Mouse (Mus musculus) intestine, embryonic 15.5 days (tissue): ENCODE results near the gene Slc8b1. TPM values are rescaled to one million over a fixed set of nuclear protein-coding genes. Genes with fewer than 3 reads are reported as not detected.

Experiments
- ATAC-seq: fragments of 200-750 bp; cut with Nextera tagmentation; 2 replicates; pipeline ENCODE4 v1.8.0; 2017; ENCODE audit warnings: moderate TSS enrichment, moderate library complexity
- H3K27ac ChIP-seq: fragments of 300-500 bp; sonication (generic); 2 replicates; pipeline ENCODE4 v1.5.1; 2015; ENCODE audit warnings: mild to moderate bottlenecking, inconsistent platforms
- H3K27me3 ChIP-seq: fragments of 300-500 bp; sonication (generic); replicated peaks from 2 replicates; pipeline ENCODE4 v1.6.1; 2015; ENCODE audit warnings: inconsistent platforms
- H3K36me3 ChIP-seq: fragments of 300-500 bp; sonication (generic); 2 replicates; pipeline ENCODE4 v1.6.1; 2015; ENCODE audit warnings: inconsistent platforms
- H3K4me1 ChIP-seq: fragments of 300-500 bp; sonication (generic); replicated peaks from 2 replicates; pipeline ENCODE4 v1.6.1; 2015; ENCODE audit warnings: inconsistent platforms
- H3K4me2 ChIP-seq: fragments of 300-500 bp; sonication (generic); replicated peaks from 2 replicates; pipeline ENCODE4 v1.6.1; 2015; ENCODE audit warnings: mild to moderate bottlenecking, inconsistent platforms
- H3K4me3 ChIP-seq: fragments of 300-500 bp; sonication (generic); replicated peaks from 2 replicates; pipeline ENCODE4 v1.5.1; 2015; ENCODE audit warnings: inconsistent platforms
- H3K9ac ChIP-seq: fragments of 300-500 bp; sonication (generic); 2 replicates; pipeline ENCODE4 v1.6.1; 2015; ENCODE audit warnings: inconsistent platforms
- H3K9me3 ChIP-seq: fragments of 300-500 bp; sonication (generic); 2 replicates; pipeline ENCODE4 v1.6.1; 2016; ENCODE audit warnings: inconsistent platforms
- WGBS: fragments of 180-500 bp; shearing (Covaris S2); methylation state at CpG from one replicate; pipeline ENCODE4 v1.1.7; 2015; 5-methylcytosine and 5-hydroxymethylcytosine counted together
- polyA plus RNA-seq: library from polyadenylated mRNA; unstranded; fragments of >200 nt; fragmentation: Nextera tagmentation; extraction: Ambion mirVana; gene quantifications from 2 replicates; pipeline ENCODE4 v1.2.1, GENCODE M21; 2015

Gene Slc8b1
- polyA plus RNA-seq, 1 experiment from 2014 or later, result 6.6 TPM

DNA sequence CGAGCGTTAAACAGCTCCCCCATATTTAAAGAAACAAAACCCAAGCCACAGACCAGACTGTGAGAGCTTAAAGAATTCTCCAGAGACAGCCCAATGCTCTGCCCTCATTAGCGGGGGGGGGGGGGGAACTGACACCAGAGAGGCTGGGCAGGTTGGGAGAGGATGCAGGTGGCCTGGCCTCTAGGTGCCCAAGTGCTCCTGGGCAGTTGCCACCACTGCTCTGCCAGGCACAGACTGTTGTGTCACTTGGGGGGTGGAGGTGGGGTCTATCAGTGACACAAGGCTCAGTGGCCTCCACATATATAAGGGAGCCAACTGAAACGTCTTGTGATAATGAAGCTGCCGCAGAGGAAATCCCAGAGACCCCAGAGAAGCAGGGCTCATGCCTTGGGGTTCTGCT lies 25.7 kb downstream of the Slc8b1 start:
- no peak overlapping the region for H3K27ac ChIP-seq
- peaks cover 23% of the 10 kb centered on the region for H3K36me3 ChIP-seq
- H3K4me3 ChIP-seq, result no peak overlapping the region
- no peak overlapping the region for H3K9ac ChIP-seq
- peaks cover 16% of the 10 kb centered on the region; the same call in 1 of the 2 replicates for H3K4me1 ChIP-seq
- H3K4me2 ChIP-seq, result no peak overlapping the region
- 74% methylated on average over 5 of the region's 5 CpGs for WGBS
- H3K27me3 ChIP-seq, result no peaks in the 10 kb centered on the region
- no peaks in the 10 kb centered on the region for H3K9me3 ChIP-seq
- ATAC-seq, result no peak

DNA sequence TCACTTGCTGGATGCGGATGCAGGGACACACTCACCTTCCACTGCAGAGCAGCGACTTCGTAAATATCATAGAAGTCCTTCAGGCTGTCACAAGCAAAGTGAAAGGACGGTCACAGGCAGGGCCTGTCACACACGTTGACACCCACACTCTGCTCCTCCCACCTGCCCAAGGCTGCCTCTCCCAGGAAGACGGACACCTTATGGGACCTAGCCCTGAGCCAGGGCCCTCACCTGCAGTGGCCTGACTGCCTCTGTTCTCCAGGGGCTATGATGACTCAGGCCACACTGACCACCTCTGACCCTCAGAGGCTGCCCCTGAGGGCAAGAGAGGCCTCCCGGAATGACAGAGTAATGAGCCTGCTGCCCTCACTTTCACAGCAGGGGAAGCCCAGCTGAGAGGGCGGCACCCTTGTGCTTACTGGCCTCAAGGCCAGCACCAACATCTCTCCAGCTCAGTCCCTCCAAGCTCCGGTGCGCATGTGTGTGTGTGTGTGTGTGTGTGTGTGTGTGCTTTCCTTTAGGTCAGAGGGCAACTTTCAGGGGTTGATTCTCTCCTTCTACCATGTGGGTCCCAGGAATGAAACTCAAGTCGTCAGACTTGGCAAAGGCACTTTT lies 37.4 kb downstream of the Slc8b1 start:
- H3K27me3 ChIP-seq, result no peaks in the 10 kb centered on the region
- no peak overlapping the region for H3K4me2 ChIP-seq
- ATAC-seq, result peak; percentile 34; the same call in 1 of the 2 replicates
- peaks cover 13% of the 10 kb centered on the region for H3K36me3 ChIP-seq
- H3K9ac ChIP-seq, result no peak overlapping the region
- H3K4me1 ChIP-seq, result 0 out of 2 replicates have a peak, but pooled peaks cover 3% of the 10 kb centered on the region
- 69% methylated on average over 11 of the region's 11 CpGs for WGBS
- H3K4me3 ChIP-seq, result no peak overlapping the region
- H3K9me3 ChIP-seq, result no peaks in the 10 kb centered on the region
- H3K27ac ChIP-seq, result no peak overlapping the region

DNA sequence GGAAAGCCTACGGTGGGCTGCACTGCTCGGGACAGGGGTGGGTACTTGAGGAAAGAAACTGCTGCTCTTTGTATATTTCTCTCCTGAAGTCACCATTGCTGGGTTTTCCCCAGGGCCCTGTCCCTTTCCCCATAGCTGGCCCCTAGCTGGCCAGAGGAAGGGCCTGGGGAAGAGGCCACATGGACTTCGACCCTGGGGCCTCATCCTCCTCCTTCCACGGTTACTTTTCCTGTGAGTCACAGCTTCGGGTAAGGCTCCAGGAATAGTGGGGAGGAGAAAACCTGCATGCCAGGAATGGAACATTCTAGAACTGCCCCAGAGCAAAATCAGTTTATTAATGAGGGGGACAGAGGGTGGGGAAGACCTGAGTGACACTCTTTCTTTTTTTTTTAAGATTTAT lies 39.2 kb downstream of the Slc8b1 start:
- Histone ChIP-seq H3K27ac (0 out of 2 replicates have a peak overlapping the region, but pooled peaks have one; percentile 27), H3K27me3 (no peaks in the 10 kb centered on the region), H3K4me1 (0 out of 2 replicates have a peak, but pooled peaks cover 3% of the 10 kb centered on the region), H3K4me3 (no peak overlapping the region), H3K4me2 (no peak overlapping the region; the same call in 1 of the 2 replicates), H3K9ac (no peak overlapping the region), H3K9me3 (no peaks in the 10 kb centered on the region), H3K36me3 (peaks cover 19% of the 10 kb centered on the region)
- ATAC-seq, result peak; percentile 79
- 64% methylated on average over 5 of the region's 5 CpGs for WGBS

DNA sequence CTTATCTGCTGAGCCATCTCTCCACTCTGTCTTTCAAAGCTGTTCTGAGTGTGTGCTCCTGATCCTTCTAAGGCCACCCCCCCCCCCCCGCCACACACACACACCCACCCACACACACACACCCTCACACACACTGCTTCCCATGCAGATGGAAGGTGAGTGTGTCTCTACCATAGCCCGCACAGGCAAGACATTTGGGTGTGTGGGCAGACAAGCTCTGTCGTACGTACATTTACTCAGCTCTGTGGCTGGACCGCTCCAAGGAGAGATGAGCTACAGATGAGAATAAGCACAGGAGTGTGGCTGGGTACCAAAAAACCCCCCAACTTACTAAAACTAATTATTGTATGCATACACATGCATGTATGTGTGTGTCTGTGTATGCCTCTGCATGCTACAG lies 39.7 kb downstream of the Slc8b1 start:
- Histone ChIP-seq H3K9ac (no peak overlapping the region), H3K4me3 (no peak overlapping the region), H3K27ac (no peak overlapping the region), H3K4me2 (no peak overlapping the region), H3K4me1 (0 out of 2 replicates have a peak, but pooled peaks cover 3% of the 10 kb centered on the region), H3K27me3 (no peaks in the 10 kb centered on the region), H3K9me3 (no peaks in the 10 kb centered on the region), H3K36me3 (peaks cover 22% of the 10 kb centered on the region)
- ATAC-seq, result no peak
- 93% methylated on average over 5 of the region's 5 CpGs for WGBS

GRCm38 (mm10) chr5:120555871-120556270 lies 44.9 kb downstream of the Slc8b1 start:
- Histone ChIP-seq H3K9me3 (no peaks in the 10 kb centered on the region), H3K27ac (no peak overlapping the region), H3K4me2 (no peak overlapping the region), H3K36me3 (peaks cover 32% of the 10 kb centered on the region), H3K9ac (no peak overlapping the region), H3K27me3 (no peaks in the 10 kb centered on the region), H3K4me1 (peaks cover 25% of the 10 kb centered on the region), H3K4me3 (no peak overlapping the region)
- no peak for ATAC-seq
- 90% methylated on average over 24 of the region's 24 CpGs for WGBS

DNA sequence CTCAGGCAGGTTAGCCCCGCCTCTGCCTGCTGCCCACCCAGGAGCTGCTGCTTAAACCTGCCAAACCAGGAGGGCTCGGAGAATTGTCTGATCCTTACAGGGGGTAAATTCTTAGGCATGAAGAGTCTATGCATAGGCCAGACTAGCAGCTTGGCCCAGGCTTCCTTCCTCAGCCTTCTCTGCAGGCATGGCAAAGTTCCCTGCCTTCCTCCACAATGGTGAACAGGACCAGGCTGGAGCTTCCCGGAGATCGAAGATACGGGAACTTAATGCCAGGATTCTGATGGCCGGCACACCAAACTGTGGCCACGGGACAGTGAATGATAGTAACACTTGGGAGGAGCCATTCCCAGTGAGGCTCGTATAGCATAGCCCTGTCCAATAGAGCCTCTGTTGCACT lies 47.1 kb downstream of the Slc8b1 start:
- H3K36me3 ChIP-seq, result peaks cover 27% of the 10 kb centered on the region
- 68% methylated on average over 8 of the region's 8 CpGs for WGBS
- no peak overlapping the region for H3K4me3 ChIP-seq
- H3K4me2 ChIP-seq, result peak overlapping the region; percentile 63; the same call in 1 of the 2 replicates
- ATAC-seq, result no peak
- no peaks in the 10 kb centered on the region for H3K9me3 ChIP-seq
- no peaks in the 10 kb centered on the region for H3K27me3 ChIP-seq
- no peak overlapping the region for H3K9ac ChIP-seq
- peaks cover 41% of the 10 kb centered on the region for H3K4me1 ChIP-seq
- no peak overlapping the region for H3K27ac ChIP-seq

DNA sequence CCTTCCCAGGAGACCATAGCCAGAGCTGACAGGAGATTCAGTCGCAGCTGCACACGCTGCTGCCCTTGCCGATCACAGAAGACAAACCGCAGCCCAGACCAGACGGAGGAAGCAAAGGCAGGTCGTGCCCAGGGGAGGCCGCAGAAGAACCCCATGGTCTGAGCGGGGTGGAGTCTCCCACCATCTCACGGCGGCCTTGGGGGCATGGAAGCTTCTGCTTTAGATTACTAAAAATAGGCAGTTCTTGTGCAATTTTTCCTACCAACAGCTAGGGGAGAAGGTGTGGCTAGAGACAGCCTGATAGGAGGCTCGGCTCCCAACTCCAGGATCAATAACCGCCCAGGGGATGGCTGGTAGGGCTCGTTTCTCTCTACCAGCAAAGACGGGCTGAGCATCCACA lies 47.8 kb downstream of the Slc8b1 start:
- 42% methylated on average over 14 of the region's 14 CpGs for WGBS
- Histone ChIP-seq H3K36me3 (peaks cover 21% of the 10 kb centered on the region), H3K9ac (no peak overlapping the region), H3K27me3 (no peaks in the 10 kb centered on the region), H3K4me3 (0 out of 2 replicates have a peak overlapping the region, but pooled peaks have one; percentile 0), H3K27ac (no peak overlapping the region), H3K9me3 (no peaks in the 10 kb centered on the region), H3K4me2 (peak overlapping the region; percentile 63), H3K4me1 (peaks cover 47% of the 10 kb centered on the region)
- ATAC-seq, result no peak

DNA sequence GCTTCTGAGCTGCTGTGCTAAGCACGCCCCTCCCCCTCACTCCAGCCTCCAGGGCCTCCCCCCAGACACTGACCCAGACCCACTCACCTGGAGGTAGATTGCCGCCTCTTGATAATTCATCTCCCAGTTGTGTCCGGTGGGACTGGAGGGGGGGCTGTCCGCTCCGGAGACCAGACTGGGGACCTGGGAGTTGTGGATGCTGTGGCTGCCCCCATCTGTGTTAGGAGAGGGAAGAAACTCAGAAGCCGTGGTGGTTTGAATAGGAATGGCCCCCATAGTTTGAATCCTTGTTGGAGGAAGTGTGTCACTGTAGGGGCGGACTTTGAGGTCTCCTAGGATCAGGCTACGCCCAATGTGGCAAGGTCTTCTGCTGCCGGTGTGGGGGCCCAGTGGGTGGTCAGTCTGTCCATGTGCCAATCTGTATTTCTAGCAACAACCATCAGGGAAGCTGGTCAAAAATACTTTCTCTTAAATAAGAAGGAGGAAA lies 49.2 kb downstream of the Slc8b1 start:
- peaks cover 13% of the 10 kb centered on the region for H3K36me3 ChIP-seq
- WGBS, result 39% methylated on average over 9 of the region's 9 CpGs
- 0 out of 2 replicates have a peak overlapping the region, but pooled peaks have one; percentile 2 for H3K9ac ChIP-seq
- H3K4me3 ChIP-seq, result peak overlapping the region; percentile 22
- peak overlapping the region; percentile 63 for H3K4me2 ChIP-seq
- peak; percentile 21; the same call in 1 of the 2 replicates for ATAC-seq
- no peaks in the 10 kb centered on the region for H3K9me3 ChIP-seq
- H3K27me3 ChIP-seq, result no peaks in the 10 kb centered on the region
- peak overlapping the region; percentile 86 for H3K27ac ChIP-seq
- H3K4me1 ChIP-seq, result peaks cover 53% of the 10 kb centered on the region

DNA sequence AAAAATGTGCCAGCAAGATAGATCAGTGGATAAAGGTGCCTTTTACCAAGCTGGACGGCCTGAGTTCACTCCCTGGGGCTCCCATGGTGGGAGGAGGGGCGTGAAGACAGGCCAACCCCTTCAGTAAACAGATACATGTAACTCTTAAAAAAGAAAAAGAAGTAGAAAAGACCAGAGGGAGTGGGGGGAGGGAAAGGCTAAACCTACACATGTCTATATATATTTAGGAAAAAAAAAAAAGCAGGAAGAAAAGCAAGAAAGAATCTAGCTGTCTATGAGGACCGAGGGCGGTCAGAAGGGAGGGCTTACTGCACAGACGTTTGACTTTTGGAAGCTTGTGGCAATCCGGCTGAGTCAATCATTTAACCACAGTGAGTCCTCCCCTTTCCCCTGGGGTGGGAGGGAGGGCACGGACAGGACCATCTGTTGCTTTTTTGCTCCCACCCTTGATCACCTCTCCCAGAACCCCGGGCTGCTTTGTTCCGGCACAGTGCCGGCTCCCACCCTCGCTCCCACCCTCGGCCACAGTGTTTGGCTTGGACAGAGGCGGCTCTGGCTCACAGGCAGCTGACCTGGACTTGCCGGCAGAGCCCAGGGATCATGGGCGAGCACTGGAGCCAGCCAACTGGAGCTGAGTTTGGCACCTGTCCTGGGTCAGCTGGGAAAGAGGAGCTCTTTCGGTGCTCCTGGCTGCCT lies 49.8 kb downstream of the Slc8b1 start:
- peak; percentile 42 for ATAC-seq
- H3K4me1 ChIP-seq, result peaks cover 59% of the 10 kb centered on the region
- H3K4me3 ChIP-seq, result peak overlapping the region; percentile 22
- 0 out of 2 replicates have a peak overlapping the region, but pooled peaks have one; percentile 2 for H3K9ac ChIP-seq
- 4% methylated on average over 16 of the region's 16 CpGs for whole genome bisulfite sequencing
- H3K36me3 ChIP-seq, result peaks cover 10% of the 10 kb centered on the region
- H3K27me3 ChIP-seq, result no peaks in the 10 kb centered on the region
- peak overlapping the region; percentile 63 for H3K4me2 ChIP-seq
- H3K9me3 ChIP-seq, result no peaks in the 10 kb centered on the region
- H3K27ac ChIP-seq, result peak overlapping the region; percentile 86

- peak overlapping the region; percentile 36 for H3K4me2 ChIP-seq
- peak; percentile 75 for ATAC-seq
- H3K36me3 ChIP-seq, result no peaks in the 10 kb centered on the region
- H3K27me3 ChIP-seq, result no peaks in the 10 kb centered on the region
- no peak overlapping the region for H3K4me3 ChIP-seq
- H3K9me3 ChIP-seq, result no peaks in the 10 kb centered on the region
- H3K4me1 ChIP-seq, result peaks cover 80% of the 10 kb centered on the region
- peak overlapping the region; percentile 89 for H3K27ac ChIP-seq
- WGBS, result 30% methylated on average over 28 of the region's 28 CpGs
- peak overlapping the region; percentile 23 for H3K9ac ChIP-seq
Measured at GRCm38 (mm10) chr5:120562956-120563913, 52.3 kb downstream of the Slc8b1 start.

DNA sequence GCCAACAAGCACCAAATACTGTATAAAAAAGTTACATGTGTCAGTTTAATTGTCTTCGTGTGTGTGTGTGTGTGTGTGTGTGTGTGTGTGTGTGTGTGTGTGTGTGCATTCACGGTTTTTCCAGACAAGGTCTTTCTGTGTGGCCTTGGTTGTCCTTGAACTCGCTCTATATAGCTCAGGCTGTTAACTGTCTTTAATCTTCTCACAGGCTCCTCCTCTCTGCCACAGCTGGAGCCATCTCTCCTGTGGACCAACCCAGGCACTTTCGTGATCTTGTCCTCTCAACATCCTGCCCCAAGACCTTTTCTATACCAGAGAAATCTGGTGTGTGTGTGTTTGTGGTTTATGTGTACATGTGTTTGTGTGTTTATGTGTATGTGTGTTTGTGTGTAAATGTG lies 52.9 kb downstream of the Slc8b1 start:
- no peaks in the 10 kb centered on the region for H3K27me3 ChIP-seq
- WGBS, result 15% methylated on average over 4 of the region's 4 CpGs
- peak overlapping the region; percentile 36; the same call in 1 of the 2 replicates for H3K4me2 ChIP-seq
- H3K27ac ChIP-seq, result peak overlapping the region; percentile 89
- no peak for ATAC-seq
- H3K36me3 ChIP-seq, result no peaks in the 10 kb centered on the region
- H3K9ac ChIP-seq, result no peak overlapping the region
- no peak overlapping the region for H3K4me3 ChIP-seq
- H3K9me3 ChIP-seq, result no peaks in the 10 kb centered on the region
- H3K4me1 ChIP-seq, result peaks cover 81% of the 10 kb centered on the region
